Mouse (Mus musculus) forebrain, embryonic 11.5 days (tissue): ENCODE results near the gene Ears2. TPM values are rescaled to one million over a fixed set of nuclear protein-coding genes. Genes with fewer than 3 reads are reported as not detected.

Experiments used
- ATAC-seq: fragments of 200-750 bp; cut with Nextera tagmentation; replicated peaks from 2 replicates; pipeline ENCODE4 v1.8.0; 2017; ENCODE audit warnings: moderate TSS enrichment; ENCODE audit not compliant: low FRiP score
- DNase-seq: peaks from one replicate; pipeline ENCODE4 v3.0.0-alpha.2; 2017; ENCODE audit warnings: low spot score
- H3K27ac ChIP-seq: fragments of 300-500 bp; sonication (generic); 2 replicates; pipeline ENCODE4 v1.5.1; 2014; ENCODE audit warnings: low read depth, low read length
- H3K27me3 ChIP-seq: fragments of 300-500 bp; sonication (generic); 2 replicates; pipeline ENCODE4 v1.6.1; 2014; ENCODE audit warnings: mild to moderate bottlenecking, low read length, mixed read lengths; ENCODE audit not compliant: control insufficient read depth, insufficient read depth
- H3K36me3 ChIP-seq: fragments of 300-500 bp; sonication (generic); 2 replicates; pipeline ENCODE4 v1.6.1; 2014; ENCODE audit warnings: mild to moderate bottlenecking, low read length, moderate library complexity, mixed read lengths; ENCODE audit not compliant: control insufficient read depth, insufficient read depth
- H3K4me1 ChIP-seq: fragments of 300-500 bp; sonication (generic); replicated peaks from 2 replicates; pipeline ENCODE4 v1.6.1; 2014; ENCODE audit warnings: low read length, mixed read lengths; ENCODE audit not compliant: control insufficient read depth, insufficient read depth
- H3K4me2 ChIP-seq: fragments of 300-500 bp; sonication (generic); 2 replicates; pipeline ENCODE4 v1.6.1; 2014; ENCODE audit warnings: low read depth, mild to moderate bottlenecking, low read length, moderate library complexity, mixed read lengths; ENCODE audit not compliant: severe bottlenecking
- H3K4me3 ChIP-seq: fragments of 300-500 bp; sonication (generic); 2 replicates; pipeline ENCODE4 v1.5.1; 2014; ENCODE audit warnings: low read depth, low read length
- H3K9ac ChIP-seq: fragments of 300-500 bp; sonication (generic); 2 replicates; pipeline ENCODE4 v1.6.1; 2014; ENCODE audit warnings: low read length
- H3K9me3 ChIP-seq: fragments of 300-500 bp; sonication (generic); 2 replicates; pipeline ENCODE4 v1.6.1; 2016; ENCODE audit warnings: low read length, mixed read lengths; ENCODE audit not compliant: control insufficient read depth
- WGBS: fragments of 180-500 bp; shearing (Covaris S2); extraction: QIAGEN DNeasy Blood & Tissue Kit; methylation state at CpG from one replicate; pipeline ENCODE4 v1.1.7; 2014; 5-methylcytosine and 5-hydroxymethylcytosine counted together
- polyA plus RNA-seq: library from polyadenylated mRNA; unstranded; fragments of >200 nt; fragmentation: Nextera tagmentation; extraction: Ambion mirVana; gene quantifications from 2 replicates; pipeline ENCODE4 v1.2.1, GENCODE M21; 2014

The Ears2 gene
- polyA plus RNA-seq, 1 experiment from 2014 or later, result 18.1 TPM

DNA sequence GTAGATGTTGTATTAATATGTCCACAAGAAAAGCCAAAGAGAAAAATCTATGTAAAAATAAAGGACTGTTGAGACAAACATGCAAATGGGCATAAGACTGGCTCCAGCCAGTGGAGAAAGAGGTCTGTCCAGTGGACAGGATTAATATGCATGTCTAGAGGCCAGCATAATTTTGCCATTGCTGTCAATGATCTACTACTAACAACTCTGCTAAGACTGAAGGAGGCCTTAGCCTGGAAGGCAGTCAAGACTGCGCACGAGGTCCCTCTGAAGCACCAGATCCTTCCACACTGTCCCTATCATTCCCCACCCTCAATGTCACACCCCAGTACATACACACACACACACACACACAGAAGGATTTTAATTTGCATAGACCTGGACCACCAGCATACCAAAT lies 44.9 kb downstream of the Ears2 start:
- no peak overlapping the region for H3K27ac ChIP-seq
- no peak overlapping the region for H3K4me2 ChIP-seq
- ATAC-seq (no peak), DNase-seq (no peak)
- no peaks in the 10 kb centered on the region for H3K36me3 ChIP-seq
- 0 out of 2 replicates have a peak, but pooled peaks cover 2% of the 10 kb centered on the region for H3K4me1 ChIP-seq
- H3K9me3 ChIP-seq, result no peaks in the 10 kb centered on the region
- H3K4me3 ChIP-seq, result no peak overlapping the region
- no peak overlapping the region for H3K9ac ChIP-seq
- H3K27me3 ChIP-seq, result no peaks in the 10 kb centered on the region
- 92% methylated on average over 2 of the region's 2 CpGs for whole genome bisulfite sequencing

DNA sequence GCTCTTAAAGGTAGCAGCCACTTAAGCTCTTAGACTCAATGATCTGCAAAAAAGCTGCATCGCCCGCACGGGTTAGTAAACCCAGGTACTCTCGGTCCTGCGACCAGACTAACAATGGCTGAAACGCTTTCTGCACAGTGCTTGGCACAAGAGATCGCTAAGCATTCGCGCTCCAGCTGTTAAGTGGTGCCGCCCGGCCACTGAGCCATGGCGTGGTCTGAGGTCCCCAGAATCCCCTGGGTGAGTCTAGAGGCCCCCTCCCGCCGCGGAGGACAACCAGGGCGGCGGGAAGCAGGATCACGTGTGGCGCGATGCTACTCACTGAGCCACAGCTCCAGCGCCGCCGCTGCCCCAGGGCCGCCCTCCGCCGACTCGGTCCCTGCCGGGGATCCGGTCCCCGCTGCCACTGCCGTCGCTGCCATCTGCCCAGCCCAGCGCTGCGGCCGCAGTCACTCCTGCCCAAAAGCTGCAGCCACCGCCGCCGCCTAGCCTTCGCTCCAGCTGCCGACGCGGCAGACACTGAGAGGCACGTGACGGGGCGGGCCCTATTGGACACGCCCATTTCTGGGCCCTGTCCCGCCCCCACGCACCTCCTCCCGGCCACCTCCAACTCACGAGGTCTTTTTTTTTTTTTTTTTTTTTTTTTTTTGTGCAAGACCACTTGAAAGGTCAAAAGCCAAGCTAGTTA lies 46.3 kb downstream of the Ears2 start, which contains the start of gene Gga2:
Gene Gga2 (minus strand): TSS at position 556 of the 688 bp plus-strand sequence.
- peak within 1 kb of the TSS; percentile 78 for H3K4me3 ChIP-seq
- DNase-seq (peak; percentile 93), ATAC-seq (peak; percentile 90)
- H3K9me3 ChIP-seq, result no peaks in the 10 kb centered on the region
- peak within 1 kb of the TSS; percentile 81 for H3K9ac ChIP-seq
- WGBS, result under 1% methylated on average over 48 of the region's 50 CpGs
- H3K27me3 ChIP-seq, result no peaks in the 10 kb centered on the region
- H3K4me1 ChIP-seq, result 0 out of 2 replicates have a peak, but pooled peaks cover 2% of the 10 kb centered on the region
- H3K27ac ChIP-seq, result peak within 1 kb of the TSS; percentile 76
- H3K4me2 ChIP-seq, result peak within 1 kb of the TSS; percentile 71
- no peaks in the 10 kb centered on the region for H3K36me3 ChIP-seq

DNA sequence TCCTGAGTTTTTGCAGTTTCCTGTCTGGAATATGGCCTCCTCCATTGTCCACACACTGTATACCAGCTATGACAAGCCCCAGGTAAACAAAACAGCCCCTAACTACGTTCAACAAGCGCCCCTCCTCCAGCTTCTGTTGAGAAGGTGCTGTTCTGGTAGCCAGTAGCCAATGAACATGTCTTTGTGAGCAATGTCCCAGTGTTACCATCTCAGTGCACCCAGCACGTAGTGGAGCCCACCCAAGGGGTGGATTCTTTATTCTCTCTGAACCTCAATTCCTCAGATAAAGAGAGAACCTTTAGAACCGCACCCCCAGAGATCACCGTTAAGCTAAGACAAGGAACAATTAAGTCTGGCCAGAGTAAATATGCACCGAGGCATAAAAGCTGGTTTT lies 46.8 kb downstream of the Ears2 start:
- Histone ChIP-seq H3K4me2 (peak overlapping the region; percentile 71), H3K9me3 (no peaks in the 10 kb centered on the region), H3K4me1 (peaks cover 5% of the 10 kb centered on the region; the same call in 1 of the 2 replicates), H3K9ac (peak overlapping the region; percentile 81), H3K27ac (peak overlapping the region; percentile 76; the same call in 1 of the 2 replicates), H3K27me3 (no peaks in the 10 kb centered on the region), H3K4me3 (peak overlapping the region; percentile 78), H3K36me3 (no peaks in the 10 kb centered on the region)
- DNase-seq (no peak), ATAC-seq (peak; percentile 52)
- WGBS, result 3% methylated on average over 6 of the region's 6 CpGs

DNA sequence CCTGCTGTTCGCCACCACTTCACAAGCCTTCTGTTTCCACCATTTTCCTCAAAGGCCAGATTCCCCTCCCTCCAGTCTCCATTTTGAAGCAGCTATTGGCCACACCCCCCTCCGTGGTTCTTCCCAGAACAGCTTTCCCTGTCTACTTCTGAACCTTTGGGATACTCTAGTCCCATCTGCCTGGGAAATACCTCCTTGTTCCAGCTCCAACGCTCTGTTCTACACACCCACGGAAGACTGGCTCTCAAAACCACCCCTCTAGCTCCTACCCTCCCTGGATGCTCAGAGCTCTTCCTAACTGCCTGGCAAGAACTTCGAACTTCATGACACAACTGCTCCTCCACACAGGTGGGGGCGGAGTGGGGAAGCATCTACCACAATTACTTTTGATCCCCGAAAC lies 48.1 kb downstream of the Ears2 start:
- H3K4me2 ChIP-seq, result peak overlapping the region; percentile 18; the same call in 1 of the 2 replicates
- WGBS, result 88% methylated on average over 7 of the region's 7 CpGs
- H3K9me3 ChIP-seq, result no peaks in the 10 kb centered on the region
- ATAC-seq, result no peak
- no peaks in the 10 kb centered on the region for H3K27me3 ChIP-seq
- no peak overlapping the region for H3K9ac ChIP-seq
- H3K4me3 ChIP-seq, result no peak overlapping the region
- H3K27ac ChIP-seq, result no peak overlapping the region
- H3K36me3 ChIP-seq, result no peaks in the 10 kb centered on the region
- no peak for DNase-seq
- H3K4me1 ChIP-seq, result peaks cover 5% of the 10 kb centered on the region; the same call in 1 of the 2 replicates

DNA sequence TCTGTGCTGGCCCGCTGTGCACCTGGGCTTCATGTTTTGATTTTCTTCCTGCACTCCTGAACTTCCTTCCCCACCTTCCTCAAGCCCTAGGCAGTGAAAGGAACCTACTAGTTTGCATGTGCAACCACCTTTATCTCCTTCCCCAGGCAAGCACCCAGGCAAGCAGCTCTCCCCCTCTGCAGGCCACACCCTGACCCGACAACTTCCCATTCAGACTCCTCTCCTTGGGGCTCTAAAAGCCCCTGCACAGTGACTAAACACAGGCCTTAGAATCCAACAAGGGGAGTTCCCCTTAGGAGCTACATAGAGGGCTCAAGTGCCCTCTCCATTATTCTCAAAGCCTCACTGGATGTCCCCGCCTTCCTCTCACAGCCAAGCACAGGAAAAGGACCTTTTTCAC lies 48.8 kb downstream of the Ears2 start:
- no peaks in the 10 kb centered on the region for H3K36me3 ChIP-seq
- ATAC-seq (no peak), DNase-seq (no peak)
- H3K9me3 ChIP-seq, result no peaks in the 10 kb centered on the region
- no peak overlapping the region for H3K4me3 ChIP-seq
- peaks cover 5% of the 10 kb centered on the region; the same call in 1 of the 2 replicates for H3K4me1 ChIP-seq
- no peak overlapping the region for H3K4me2 ChIP-seq
- no peak overlapping the region for H3K27ac ChIP-seq
- no peaks in the 10 kb centered on the region for H3K27me3 ChIP-seq
- WGBS, result 62% methylated on average over 3 of the region's 3 CpGs
- H3K9ac ChIP-seq, result peak overlapping the region; percentile 41

DNA sequence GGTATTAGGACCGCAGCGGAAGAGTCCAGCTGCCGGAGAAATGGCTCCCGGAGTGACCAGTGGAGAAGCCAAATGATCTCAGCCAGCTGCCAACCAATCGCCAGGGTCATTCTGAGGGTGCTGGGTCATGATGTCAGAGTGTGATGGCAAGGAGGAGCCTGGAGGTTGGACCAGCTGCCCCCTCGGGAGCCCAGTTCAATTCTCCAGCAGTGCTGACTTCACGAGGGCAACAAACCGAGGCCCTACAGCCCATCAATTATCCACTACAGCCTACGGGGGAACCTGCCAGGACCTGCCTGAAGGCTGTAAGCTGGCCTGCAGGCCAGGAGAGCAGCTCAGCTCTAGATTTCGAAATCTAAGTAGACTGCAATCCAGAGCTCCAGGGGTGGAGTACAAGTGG lies 51.3 kb downstream of the Ears2 start:
- Histone ChIP-seq H3K9ac (no peak overlapping the region), H3K4me1 (peaks cover 5% of the 10 kb centered on the region; the same call in 1 of the 2 replicates), H3K9me3 (no peaks in the 10 kb centered on the region), H3K36me3 (no peaks in the 10 kb centered on the region; the same call in 1 of the 2 replicates), H3K27me3 (no peaks in the 10 kb centered on the region), H3K4me2 (no peak overlapping the region), H3K4me3 (no peak overlapping the region), H3K27ac (no peak overlapping the region; the same call in 1 of the 2 replicates)
- ATAC-seq (no peak), DNase-seq (no peak)
- 76% methylated on average over 10 of the region's 10 CpGs for WGBS

DNA sequence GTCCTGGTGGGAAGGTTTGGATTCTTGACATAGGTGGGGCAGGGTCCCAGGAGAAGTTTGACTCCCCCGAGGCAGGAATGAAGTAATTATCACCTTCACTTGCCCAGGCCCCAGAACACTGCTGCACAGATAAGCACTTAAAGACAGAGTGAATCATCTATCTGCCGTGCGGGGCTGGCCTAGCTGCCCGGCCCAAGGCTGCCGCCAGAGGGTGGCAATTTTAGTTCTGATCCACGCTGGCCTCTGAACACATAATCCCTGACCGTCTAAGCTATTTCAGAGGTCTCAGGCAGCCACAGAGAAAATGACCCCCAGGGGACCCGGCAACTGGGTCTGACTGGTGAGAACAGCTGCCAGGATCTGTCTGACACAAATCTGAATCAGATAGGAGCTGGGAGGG lies 52.0 kb downstream of the Ears2 start:
- H3K4me3 ChIP-seq, result no peak overlapping the region
- no peaks in the 10 kb centered on the region for H3K27me3 ChIP-seq
- no peak overlapping the region for H3K27ac ChIP-seq
- H3K4me2 ChIP-seq, result no peak overlapping the region
- ATAC-seq (no peak), DNase-seq (no peak)
- no peaks in the 10 kb centered on the region for H3K9me3 ChIP-seq
- H3K4me1 ChIP-seq, result peaks cover 5% of the 10 kb centered on the region; the same call in 1 of the 2 replicates
- H3K9ac ChIP-seq, result no peak overlapping the region
- no peaks in the 10 kb centered on the region; the same call in 1 of the 2 replicates for H3K36me3 ChIP-seq
- 68% methylated on average over 8 of the region's 8 CpGs for WGBS

DNA sequence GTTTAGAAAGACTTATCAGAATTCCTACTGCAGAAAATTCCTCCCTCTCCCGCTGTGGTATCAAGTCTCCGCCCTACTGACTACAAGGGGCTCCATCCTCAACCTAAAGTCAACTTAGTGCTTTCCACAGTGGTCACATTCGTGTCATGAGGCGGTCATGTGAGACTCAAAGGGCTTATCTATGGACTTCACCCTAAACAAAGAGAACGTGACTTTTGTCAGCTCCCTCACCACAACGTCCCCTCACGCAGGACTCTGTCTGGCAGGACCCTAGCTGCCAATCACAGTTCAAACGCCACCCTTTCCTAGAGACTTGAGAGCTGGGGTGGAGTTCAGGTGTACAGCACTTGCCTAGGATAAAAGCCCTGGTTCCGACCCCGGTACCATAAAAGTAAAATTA lies 54.1 kb downstream of the Ears2 start:
- H3K4me2 ChIP-seq, result no peak overlapping the region
- H3K4me1 ChIP-seq, result peaks cover 3% of the 10 kb centered on the region; the same call in 1 of the 2 replicates
- no peak for DNase-seq
- no peak overlapping the region for H3K9ac ChIP-seq
- 88% methylated on average over 10 of the region's 10 CpGs for WGBS
- H3K36me3 ChIP-seq, result no peaks in the 10 kb centered on the region; the same call in 1 of the 2 replicates
- no peaks in the 10 kb centered on the region for H3K27me3 ChIP-seq
- H3K4me3 ChIP-seq, result no peak overlapping the region
- no peak for ATAC-seq
- no peaks in the 10 kb centered on the region for H3K9me3 ChIP-seq
- no peak overlapping the region for H3K27ac ChIP-seq
